Mouse (Mus musculus): Measurements from ENCODE around the gene Zfp319. TPM values are rescaled to one million over a fixed set of nuclear protein-coding genes. Genes with fewer than 3 reads are reported as not detected.

Zfp319 gene
- polyA plus RNA-seq, 1 experiment from 2014 or later, result 1.2 TPM

- H3K36me3 ChIP-seq (ENCODE audit: control insufficient read depth, insufficient read depth), result no peaks in the 10 kb centered on the region
- peak overlapping the region; percentile 59 for H3K4me3 ChIP-seq (ENCODE audit: low read depth, low read length)
- peaks cover 47% of the 10 kb centered on the region for H3K27me3 ChIP-seq (ENCODE audit: control insufficient read depth, insufficient read depth, low read depth, low read length)
- 6% methylated on average over 62 of the region's 62 CpGs for WGBS (ENCODE audit: insufficient replicate concordance)
- no peaks in the 10 kb centered on the region for H3K9me3 ChIP-seq (replicated peaks; ENCODE audit: control insufficient read depth, low read length)
- peak; percentile 41; the same call in 1 of the 2 replicates for ATAC-seq (ENCODE audit: low read depth)
- H3K4me1 ChIP-seq (ENCODE audit: control insufficient read depth, low read depth, low read length), result no peaks in the 10 kb centered on the region; the same call in 1 of the 2 replicates
- peak overlapping the region; percentile 56 for H3K9ac ChIP-seq (ENCODE audit: low read depth, low read length)
- H3K27ac ChIP-seq (ENCODE audit: low read length), result no peak overlapping the region
- peak overlapping the region; percentile 64 for H3K4me2 ChIP-seq (ENCODE audit: low read depth, low read length)
Observed at GRCm38 (mm10) chr8:95352871-95353866, 21.4 kb upstream of the Zfp319 start.

GRCm38 (mm10) chr8:95352151-95352870 lies 20.6 kb upstream of the Zfp319 start, which contains the start of gene Mmp15:
Mmp15 (plus strand) TSS chr8:95352268.
- peak; percentile 66 for ATAC-seq (ENCODE audit: low read depth)
- peak within 1 kb of the TSS; percentile 59 for H3K4me3 ChIP-seq (ENCODE audit: low read depth, low read length)

DNA sequence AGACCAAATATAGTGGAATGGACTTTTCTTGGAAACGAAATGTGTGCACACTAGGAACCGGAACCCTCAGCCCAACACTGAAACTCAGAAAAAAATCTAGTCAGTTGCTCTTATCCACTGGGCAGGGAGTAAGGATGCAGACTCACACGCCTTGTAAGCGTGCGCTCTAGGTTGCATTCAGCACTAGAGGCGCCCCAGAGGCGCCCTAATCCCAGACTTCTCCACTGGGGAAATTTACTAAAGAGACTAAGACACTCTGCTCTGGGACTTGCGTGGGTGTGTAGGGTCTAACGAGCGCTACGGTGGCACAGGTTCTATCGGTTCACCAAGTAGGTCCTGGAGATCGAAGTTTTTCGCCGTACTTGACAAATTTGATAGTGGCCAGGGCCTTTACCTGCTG lies 19.7 kb upstream of the Zfp319 start:
- WGBS (ENCODE audit: insufficient replicate concordance), result 4% methylated on average over 15 of the region's 15 CpGs
- Histone ChIP-seq H3K36me3 (ENCODE audit: control insufficient read depth, insufficient read depth) (no peaks in the 10 kb centered on the region), H3K4me1 (ENCODE audit: control insufficient read depth, low read depth, low read length) (no peaks in the 10 kb centered on the region; the same call in 1 of the 2 replicates), H3K4me3 (ENCODE audit: low read depth, low read length) (peak overlapping the region; percentile 59; the same call in 1 of the 2 replicates), H3K9ac (ENCODE audit: low read depth, low read length) (no peak overlapping the region), H3K4me2 (ENCODE audit: low read depth, low read length) (peak overlapping the region; percentile 64), H3K9me3 (replicated peaks; ENCODE audit: control insufficient read depth, low read length) (no peaks in the 10 kb centered on the region), H3K27ac (ENCODE audit: low read length) (no peak overlapping the region), H3K27me3 (ENCODE audit: control insufficient read depth, insufficient read depth, low read depth, low read length) (peaks cover 47% of the 10 kb centered on the region)
- ATAC-seq (ENCODE audit: low read depth), result no peak

More at GRCm38 (mm10) chr8:95352151-95352870, 20.6 kb upstream of the Zfp319 start, which contains the start of gene Mmp15:
- H3K9me3 ChIP-seq (replicated peaks; ENCODE audit: control insufficient read depth, low read length), result no peaks in the 10 kb centered on the region
- WGBS (ENCODE audit: insufficient replicate concordance), result under 1% methylated on average over 76 of the region's 80 CpGs
- peak within 1 kb of the TSS; percentile 64 for H3K4me2 ChIP-seq (ENCODE audit: low read depth, low read length)
- peaks cover 47% of the 10 kb centered on the region for H3K27me3 ChIP-seq (ENCODE audit: control insufficient read depth, insufficient read depth, low read depth, low read length)
- H3K36me3 ChIP-seq (ENCODE audit: control insufficient read depth, insufficient read depth), result no peaks in the 10 kb centered on the region
- H3K9ac ChIP-seq (ENCODE audit: low read depth, low read length), result peak within 1 kb of the TSS; percentile 56
- no peaks in the 10 kb centered on the region; the same call in 1 of the 2 replicates for H3K4me1 ChIP-seq (ENCODE audit: control insufficient read depth, low read depth, low read length)
- H3K27ac ChIP-seq (ENCODE audit: low read length), result no peak within 1 kb of the TSS

- H3K27me3 ChIP-seq (ENCODE audit: control insufficient read depth, insufficient read depth, low read depth, low read length), result peaks cover 41% of the 10 kb centered on the region
- H3K4me1 ChIP-seq (ENCODE audit: control insufficient read depth, low read depth, low read length), result no peaks in the 10 kb centered on the region; the same call in 1 of the 2 replicates
- H3K9ac ChIP-seq (ENCODE audit: low read depth, low read length), result no peak overlapping the region
- no peak overlapping the region for H3K4me2 ChIP-seq (ENCODE audit: low read depth, low read length)
- WGBS (ENCODE audit: insufficient replicate concordance), result 52% methylated on average over 18 of the region's 19 CpGs
- no peak overlapping the region for H3K27ac ChIP-seq (ENCODE audit: low read length)
- H3K4me3 ChIP-seq (ENCODE audit: low read depth, low read length), result no peak overlapping the region
- ATAC-seq (ENCODE audit: low read depth), result no peak
- no peaks in the 10 kb centered on the region for H3K36me3 ChIP-seq (ENCODE audit: control insufficient read depth, insufficient read depth)
- no peaks in the 10 kb centered on the region for H3K9me3 ChIP-seq (replicated peaks; ENCODE audit: control insufficient read depth, low read length)
Observed at GRCm38 (mm10) chr8:95348811-95349630, 17.3 kb upstream of the Zfp319 start.

DNA sequence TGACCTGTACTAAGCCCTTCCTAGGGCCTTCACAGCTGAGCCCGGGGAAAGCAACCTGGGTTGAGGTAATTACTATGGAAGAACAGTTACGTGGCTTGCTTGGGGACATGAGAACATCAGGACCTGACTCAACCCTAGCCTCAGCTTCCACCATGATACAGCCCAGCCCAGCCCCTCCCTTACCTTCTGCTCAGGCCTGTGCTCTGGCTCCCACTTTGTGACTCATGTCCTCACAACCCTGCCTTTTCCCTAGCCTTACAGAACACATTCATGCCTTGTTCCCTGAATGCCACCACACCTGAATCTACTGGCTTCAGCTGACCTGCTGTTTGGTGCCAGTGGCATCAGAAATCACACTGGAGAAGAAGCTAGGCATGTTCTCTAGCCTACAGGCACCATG lies 16.6 kb upstream of the Zfp319 start:
- no peak for ATAC-seq (ENCODE audit: low read depth)
- H3K27me3 ChIP-seq (ENCODE audit: control insufficient read depth, insufficient read depth, low read depth, low read length), result peaks cover 34% of the 10 kb centered on the region
- H3K9me3 ChIP-seq (replicated peaks; ENCODE audit: control insufficient read depth, low read length), result no peaks in the 10 kb centered on the region
- H3K4me3 ChIP-seq (ENCODE audit: low read depth, low read length), result no peak overlapping the region
- WGBS (ENCODE audit: insufficient replicate concordance), result 59% methylated on average over 2 of the region's 2 CpGs
- no peaks in the 10 kb centered on the region; the same call in 1 of the 2 replicates for H3K4me1 ChIP-seq (ENCODE audit: control insufficient read depth, low read depth, low read length)
- H3K27ac ChIP-seq (ENCODE audit: low read length), result no peak overlapping the region
- H3K9ac ChIP-seq (ENCODE audit: low read depth, low read length), result no peak overlapping the region
- no peaks in the 10 kb centered on the region for H3K36me3 ChIP-seq (ENCODE audit: control insufficient read depth, insufficient read depth)
- no peak overlapping the region for H3K4me2 ChIP-seq (ENCODE audit: low read depth, low read length)

- no peak overlapping the region for H3K9ac ChIP-seq (ENCODE audit: low read depth, low read length)
- ATAC-seq (ENCODE audit: low read depth), result no peak
Observed at GRCm38 (mm10) chr8:95346643-95347545, 15.1 kb upstream of the Zfp319 start.

DNA sequence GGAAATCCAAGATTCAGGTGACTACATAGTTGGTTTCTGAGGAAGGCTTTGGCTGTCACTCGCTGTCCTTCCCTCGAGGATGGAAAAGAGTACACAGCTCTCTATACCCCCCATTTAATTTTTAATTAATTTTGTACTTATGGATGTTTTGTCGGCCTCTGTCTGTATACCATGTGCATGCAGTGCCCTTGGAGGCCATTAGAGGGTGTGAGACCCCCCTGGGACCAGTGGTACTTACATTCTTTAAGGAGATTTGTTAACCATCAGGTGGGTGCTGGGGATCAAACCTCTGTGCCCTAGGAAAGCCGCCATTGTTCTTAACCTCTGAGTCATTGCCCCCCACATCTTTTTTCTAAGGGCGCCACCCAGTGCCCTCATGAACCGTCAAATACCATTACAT lies 12.9 kb upstream of the Zfp319 start:
- no peak for ATAC-seq (ENCODE audit: low read depth)
- no peak overlapping the region for H3K9ac ChIP-seq (ENCODE audit: low read depth, low read length)
- no peaks in the 10 kb centered on the region for H3K4me1 ChIP-seq (ENCODE audit: control insufficient read depth, low read depth, low read length)
- peaks cover 3% of the 10 kb centered on the region; the same call in 1 of the 2 replicates for H3K27me3 ChIP-seq (ENCODE audit: control insufficient read depth, insufficient read depth, low read depth, low read length)
- no peaks in the 10 kb centered on the region for H3K36me3 ChIP-seq (ENCODE audit: control insufficient read depth, insufficient read depth)
- no peak overlapping the region for H3K27ac ChIP-seq (ENCODE audit: low read length)
- H3K4me2 ChIP-seq (ENCODE audit: low read depth, low read length), result no peak overlapping the region
- no peak overlapping the region for H3K4me3 ChIP-seq (ENCODE audit: low read depth, low read length)
- 63% methylated on average over 6 of the region's 6 CpGs for WGBS (ENCODE audit: insufficient replicate concordance)
- no peaks in the 10 kb centered on the region for H3K9me3 ChIP-seq (replicated peaks; ENCODE audit: control insufficient read depth, low read length)

More at GRCm38 (mm10) chr8:95346643-95347545, 15.1 kb upstream of the Zfp319 start:
- peaks cover 19% of the 10 kb centered on the region for H3K27me3 ChIP-seq (ENCODE audit: control insufficient read depth, insufficient read depth, low read depth, low read length)
- no peaks in the 10 kb centered on the region for H3K9me3 ChIP-seq (replicated peaks; ENCODE audit: control insufficient read depth, low read length)
- 38% methylated on average over 8 of the region's 8 CpGs for WGBS (ENCODE audit: insufficient replicate concordance)
- H3K27ac ChIP-seq (ENCODE audit: low read length), result no peak overlapping the region
- no peaks in the 10 kb centered on the region for H3K36me3 ChIP-seq (ENCODE audit: control insufficient read depth, insufficient read depth)
- H3K4me3 ChIP-seq (ENCODE audit: low read depth, low read length), result no peak overlapping the region
- no peaks in the 10 kb centered on the region; the same call in 1 of the 2 replicates for H3K4me1 ChIP-seq (ENCODE audit: control insufficient read depth, low read depth, low read length)
- H3K4me2 ChIP-seq (ENCODE audit: low read depth, low read length), result no peak overlapping the region

Measured in liver, embryonic 16.5 days (tissue).